Mouse (Mus musculus) kidney, embryonic 14.5 days (tissue): ENCODE measurements around the gene C1rl. TPM values are rescaled to one million over a fixed set of nuclear protein-coding genes. Genes with fewer than 3 reads are reported as not detected.
"Not testable (repeated sequence)": the region's sequence is repeated elsewhere in the genome, so short reads cannot be mapped to it uniquely, and the experiment has no call there.

Experiments
- ATAC-seq: fragments of 200-750 bp; cut with Nextera tagmentation; 2 replicates; pipeline ENCODE4 v1.8.0; 2017; ENCODE audit warnings: moderate number of reproducible peaks, mild to moderate bottlenecking, moderate TSS enrichment, moderate library complexity; ENCODE audit not compliant: low FRiP score, low TSS enrichment
- H3K27ac ChIP-seq: fragments of 300-500 bp; sonication (generic); 2 replicates; pipeline ENCODE4 v1.5.1; 2014; ENCODE audit warnings: low read depth, mild to moderate bottlenecking, low read length, moderate library complexity, mixed read lengths
- H3K27me3 ChIP-seq: fragments of 300-500 bp; sonication (generic); 2 replicates; pipeline ENCODE4 v1.6.1; 2014; ENCODE audit warnings: mild to moderate bottlenecking, low read length; ENCODE audit not compliant: control insufficient read depth, insufficient read depth
- H3K36me3 ChIP-seq: fragments of 300-500 bp; sonication (generic); 2 replicates; pipeline ENCODE4 v1.6.1; 2014; ENCODE audit warnings: low read length, mixed read lengths; ENCODE audit not compliant: control insufficient read depth, insufficient read depth
- H3K4me1 ChIP-seq: fragments of 300-500 bp; sonication (generic); 2 replicates; pipeline ENCODE4 v1.6.1; 2014; ENCODE audit warnings: low read length, mixed read lengths; ENCODE audit not compliant: control insufficient read depth, insufficient read depth
- H3K4me2 ChIP-seq: fragments of 300-500 bp; sonication (generic); replicated peaks from 2 replicates; pipeline ENCODE4 v1.6.1; 2014; ENCODE audit warnings: low read depth, mild to moderate bottlenecking, low read length
- H3K4me3 ChIP-seq: fragments of 300-500 bp; sonication (generic); 2 replicates; pipeline ENCODE4 v1.5.1; 2014; ENCODE audit warnings: mild to moderate bottlenecking, low read length
- H3K9ac ChIP-seq: fragments of 300-500 bp; sonication (generic); 2 replicates; pipeline ENCODE4 v1.6.1; 2014; ENCODE audit warnings: low read depth, mild to moderate bottlenecking, low read length, moderate library complexity
- H3K9me3 ChIP-seq: fragments of 300-500 bp; sonication (generic); 2 replicates; pipeline ENCODE4 v1.6.1; 2016; ENCODE audit warnings: low read length; ENCODE audit not compliant: control insufficient read depth
- WGBS: fragments of 180-500 bp; shearing (Covaris S2); extraction: QIAGEN DNeasy Blood & Tissue Kit; methylation state at CpG from one replicate; pipeline ENCODE4 v1.1.7; 2014; 5-methylcytosine and 5-hydroxymethylcytosine counted together
- polyA plus RNA-seq: library from polyadenylated mRNA; unstranded; fragments of >200 nt; fragmentation: Nextera tagmentation; extraction: Ambion mirVana; gene quantifications from 2 replicates; pipeline ENCODE4 v1.2.1, GENCODE M21; 2014

Gene C1rl
- polyA plus RNA-seq, 1 experiment from 2014 or later, result 1.1 TPM

DNA sequence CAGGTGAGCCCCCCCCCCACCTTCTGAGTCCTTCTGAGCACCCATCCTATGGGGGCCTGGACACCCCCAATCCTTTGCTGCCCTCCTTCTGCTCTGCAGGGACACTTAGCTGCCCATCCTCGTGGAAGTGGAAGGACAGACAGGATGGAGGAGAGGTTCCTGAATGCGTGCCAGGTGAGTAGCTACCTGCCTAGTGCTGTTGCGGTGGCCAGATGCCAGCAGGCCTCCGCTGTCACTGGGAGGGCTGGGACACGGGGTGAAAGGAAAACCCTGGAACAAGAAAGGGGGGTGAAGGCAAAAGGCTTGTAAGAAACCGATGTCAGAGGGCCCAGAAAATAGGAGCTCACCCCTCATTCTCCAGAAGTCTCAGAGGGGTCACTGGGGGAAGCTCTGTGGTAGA, 14.1 kb downstream of the C1rl start:
- H3K27me3 ChIP-seq, result no peaks in the 10 kb centered on the region
- WGBS, result 86% methylated on average over 6 of the region's 6 CpGs

DNA sequence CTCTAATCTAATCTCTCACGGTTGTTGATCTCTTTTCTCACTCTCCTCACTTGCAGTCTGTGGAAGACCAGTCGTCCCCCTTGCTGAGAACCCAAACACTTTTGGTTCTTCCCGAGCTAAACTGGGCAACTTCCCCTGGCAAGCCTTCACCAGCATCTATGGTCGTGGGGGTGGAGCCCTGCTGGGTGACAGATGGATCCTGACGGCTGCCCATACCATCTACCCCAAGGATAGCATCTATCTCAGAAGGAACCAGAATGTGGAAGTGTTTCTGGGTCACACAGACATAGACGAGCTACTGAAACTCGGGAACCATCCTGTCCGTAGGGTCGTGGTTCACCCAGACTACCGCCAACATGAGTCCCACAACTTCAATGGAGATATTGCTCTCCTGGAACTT, 15.4 kb downstream of the C1rl start:
- H3K9ac ChIP-seq, result no peak overlapping the region
- no peaks in the 10 kb centered on the region for H3K27me3 ChIP-seq
- no peak overlapping the region for H3K27ac ChIP-seq
- WGBS, result 85% methylated on average over 10 of the region's 10 CpGs
- no peak for ATAC-seq
- no peak overlapping the region for H3K4me2 ChIP-seq
- H3K36me3 ChIP-seq, result no peaks in the 10 kb centered on the region
- H3K4me1 ChIP-seq, result no peaks in the 10 kb centered on the region
- no peaks in the 10 kb centered on the region for H3K9me3 ChIP-seq
- H3K4me3 ChIP-seq, result no peak overlapping the region

More for the DNA sequence above, 14.1 kb downstream of the C1rl start:
- Histone ChIP-seq H3K9me3 (no peaks in the 10 kb centered on the region), H3K36me3 (no peaks in the 10 kb centered on the region), H3K27ac (no peak overlapping the region), H3K4me1 (no peaks in the 10 kb centered on the region), H3K4me3 (no peak overlapping the region), H3K9ac (no peak overlapping the region), H3K4me2 (no peak overlapping the region)
- no peak for ATAC-seq

DNA sequence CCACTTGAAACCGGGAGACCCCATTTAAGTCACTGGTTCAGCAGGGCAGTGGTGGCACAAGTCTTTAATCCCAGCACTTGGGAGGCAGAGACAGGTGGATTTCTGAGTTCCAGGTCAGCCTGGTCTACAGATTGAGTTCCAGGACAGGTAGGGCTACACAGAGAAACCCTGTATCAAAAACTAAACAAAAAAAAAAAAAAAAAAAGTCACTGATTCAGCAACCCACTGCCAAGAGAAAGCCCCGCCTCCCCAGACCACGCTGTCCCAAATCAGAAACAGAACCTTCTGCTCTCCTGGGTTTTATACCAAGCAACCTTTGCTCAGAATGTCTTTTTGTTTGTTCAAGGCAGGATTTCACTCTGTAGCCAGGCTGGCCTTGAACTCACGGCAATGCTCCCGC, 16.3 kb downstream of the C1rl start:
- H3K4me1 ChIP-seq, H3K36me3 ChIP-seq, ATAC-seq, H3K27ac ChIP-seq, H3K4me3 ChIP-seq, H3K27me3 ChIP-seq, H3K4me2 ChIP-seq, H3K9ac ChIP-seq, H3K9me3 ChIP-seq: not testable (repeated sequence)
- WGBS, result 87% methylated on average over 5 of the region's 5 CpGs

DNA sequence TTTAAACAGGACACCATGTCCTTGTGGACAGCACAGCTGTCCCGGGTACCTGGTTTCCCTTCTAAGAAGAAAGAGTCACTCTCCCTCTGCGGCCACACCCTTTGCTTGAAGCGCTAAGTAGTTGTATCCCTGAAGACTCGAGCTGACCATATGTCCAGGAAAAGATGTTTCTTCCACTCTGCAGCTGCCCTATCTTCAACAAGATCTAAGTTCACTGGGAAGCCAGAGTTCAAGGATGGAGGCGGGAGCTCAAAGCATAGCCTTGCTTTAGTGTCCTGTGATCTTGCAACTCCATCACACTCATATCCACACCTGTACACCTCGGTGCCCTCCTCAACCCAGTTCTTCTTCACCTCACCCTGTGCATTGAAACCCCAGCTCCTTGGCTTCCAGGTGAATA, 19.0 kb downstream of the C1rl start:
- Histone ChIP-seq H3K4me2 (no peak overlapping the region), H3K36me3 (no peaks in the 10 kb centered on the region), H3K27ac (no peak overlapping the region), H3K9ac (no peak overlapping the region), H3K4me1 (no peaks in the 10 kb centered on the region), H3K27me3 (no peaks in the 10 kb centered on the region), H3K9me3 (no peaks in the 10 kb centered on the region), H3K4me3 (no peak overlapping the region)
- ATAC-seq, result no peak
- WGBS, result 57% methylated on average over 6 of the region's 6 CpGs

DNA sequence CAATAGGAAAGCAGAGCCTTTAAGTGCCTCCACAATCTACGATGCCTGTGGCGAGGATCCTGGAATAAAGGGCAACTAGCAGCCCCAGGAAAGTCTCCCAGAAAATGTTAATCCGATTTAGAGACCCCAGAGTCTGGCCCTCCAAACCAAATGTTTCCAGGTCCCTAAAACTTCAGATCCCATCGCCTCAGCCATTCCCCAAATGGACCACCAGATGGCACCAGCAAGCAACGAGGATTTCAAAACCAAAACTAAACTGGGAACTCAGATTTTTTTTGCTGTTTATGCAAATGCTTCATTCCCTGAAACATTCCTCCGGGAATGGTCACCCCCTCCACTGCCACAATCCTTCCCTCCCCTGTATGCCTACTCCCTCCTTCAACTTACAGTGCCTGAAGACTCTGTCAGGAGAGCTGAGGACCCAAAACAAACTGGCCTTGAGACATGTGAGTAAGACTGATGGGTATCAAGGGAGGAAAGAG, 19.5 kb downstream of the C1rl start, which contains the start of gene C1ra:
Gene C1ra (plus strand): TSS at position 51 of the 482 bp plus-strand sequence.
- Histone ChIP-seq H3K27me3 (no peaks in the 10 kb centered on the region), H3K4me2 (peak within 1 kb of the TSS; percentile 40), H3K36me3 (no peaks in the 10 kb centered on the region), H3K9ac (no peak within 1 kb of the TSS), H3K4me1 (no peaks in the 10 kb centered on the region), H3K9me3 (no peaks in the 10 kb centered on the region), H3K27ac (no peak within 1 kb of the TSS), H3K4me3 (peak within 1 kb of the TSS; percentile 9; the same call in 1 of the 2 replicates)
- WGBS, result 7% methylated on average over 6 of the region's 6 CpGs
- peak; percentile 37; the same call in 1 of the 2 replicates for ATAC-seq

DNA sequence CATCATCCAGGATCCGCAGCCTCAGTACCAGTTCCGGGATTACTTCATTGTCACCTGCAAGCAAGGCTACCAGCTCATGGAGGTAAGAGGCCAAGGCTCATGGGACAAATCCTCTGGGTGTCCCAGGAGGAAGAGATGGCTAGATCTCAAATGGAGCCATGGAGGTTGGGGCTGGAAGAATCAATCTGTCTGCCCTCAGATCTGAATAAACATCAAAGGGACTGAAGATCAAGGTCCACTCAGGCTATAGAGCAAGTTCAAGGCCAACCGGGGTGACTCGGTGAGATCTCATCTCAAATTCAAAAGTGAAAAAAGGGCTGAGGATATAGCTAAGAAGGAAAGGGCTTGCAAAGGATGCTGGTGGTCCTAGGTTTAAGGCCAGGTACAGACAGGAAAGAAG, 24.8 kb downstream of the C1rl start:
- H3K9ac ChIP-seq, H3K4me1 ChIP-seq, H3K27ac ChIP-seq, H3K36me3 ChIP-seq, H3K4me2 ChIP-seq, ATAC-seq, H3K4me3 ChIP-seq, H3K9me3 ChIP-seq, H3K27me3 ChIP-seq: not testable (repeated sequence)
- 90% methylated on average over 4 of the region's 4 CpGs for WGBS

DNA sequence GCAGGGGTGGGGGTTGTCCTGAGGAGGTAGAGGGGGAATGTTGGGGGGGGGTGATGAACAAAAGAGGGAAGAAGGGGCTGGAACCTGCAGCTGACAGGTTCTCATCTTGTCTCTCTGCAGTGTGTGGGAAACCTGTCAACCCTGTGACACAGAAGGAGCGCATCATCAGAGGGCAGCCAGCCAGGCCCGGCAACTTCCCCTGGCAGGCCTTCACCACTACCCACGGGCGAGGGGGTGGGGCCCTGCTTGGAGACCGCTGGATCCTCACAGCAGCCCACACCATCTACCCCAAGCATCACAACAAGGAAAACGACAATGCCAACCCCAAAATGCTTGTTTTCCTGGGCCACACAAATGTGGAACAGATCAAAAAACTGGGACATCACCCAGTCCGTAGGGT, 29.2 kb downstream of the C1rl start:
- not testable (repeated sequence) for H3K9ac ChIP-seq, H3K4me3 ChIP-seq, H3K9me3 ChIP-seq, H3K27ac ChIP-seq, H3K27me3 ChIP-seq, ATAC-seq, H3K4me1 ChIP-seq, H3K36me3 ChIP-seq, H3K4me2 ChIP-seq
- 81% methylated on average over 7 of the region's 7 CpGs for WGBS

DNA sequence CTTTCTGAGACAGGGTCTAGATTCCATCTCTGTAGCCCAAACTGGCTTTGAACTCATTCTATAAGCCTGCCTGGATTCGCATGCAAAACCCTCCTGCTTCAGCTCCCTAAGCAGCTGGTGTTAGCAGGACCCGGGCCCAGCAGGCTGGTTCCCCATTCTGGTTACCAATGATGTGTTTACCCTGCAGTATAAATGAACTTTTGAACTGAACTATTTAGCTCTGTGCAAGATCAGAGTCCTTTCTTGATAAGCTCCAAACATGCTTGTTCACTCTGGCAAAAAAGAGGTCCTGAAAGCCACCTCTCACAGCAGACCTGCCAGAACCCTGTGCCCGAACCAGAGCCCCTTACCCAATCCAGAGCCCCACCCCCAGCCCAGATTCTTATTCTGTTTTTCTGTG, 35.0 kb downstream of the C1rl start:
- no peaks in the 10 kb centered on the region for H3K9me3 ChIP-seq
- H3K9ac ChIP-seq, result no peak overlapping the region
- H3K4me3 ChIP-seq, result no peak overlapping the region
- no peaks in the 10 kb centered on the region for H3K36me3 ChIP-seq
- 84% methylated on average over 3 of the region's 3 CpGs for WGBS
- no peaks in the 10 kb centered on the region for H3K4me1 ChIP-seq
- H3K27ac ChIP-seq, result no peak overlapping the region
- no peaks in the 10 kb centered on the region for H3K27me3 ChIP-seq
- ATAC-seq, result no peak
- H3K4me2 ChIP-seq, result no peak overlapping the region

DNA sequence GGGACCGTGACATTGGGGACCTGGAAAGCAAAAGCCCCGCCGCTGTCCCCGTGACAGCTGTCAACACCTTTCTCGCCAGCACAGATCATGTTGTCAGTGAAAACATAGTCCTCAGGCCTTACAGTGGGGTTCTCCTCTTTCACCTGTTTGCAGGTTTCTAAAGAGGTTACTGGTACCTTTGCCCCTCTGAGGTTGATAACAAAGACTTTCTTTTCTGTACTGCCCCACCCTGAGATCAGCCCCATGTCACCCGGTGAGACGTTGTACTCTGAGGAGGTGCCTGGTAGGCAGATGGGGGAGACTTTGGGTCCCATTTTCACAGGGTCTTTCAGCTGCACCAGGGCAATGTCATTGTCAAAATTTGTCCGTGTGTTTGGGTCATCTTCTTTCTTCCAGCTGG, 38.2 kb downstream of the C1rl start:
- 86% methylated on average over 8 of the region's 8 CpGs for WGBS
- Histone ChIP-seq H3K27ac (no peak overlapping the region), H3K9ac (no peak overlapping the region), H3K36me3 (no peaks in the 10 kb centered on the region), H3K4me1 (no peaks in the 10 kb centered on the region), H3K27me3 (no peaks in the 10 kb centered on the region), H3K4me3 (no peak overlapping the region), H3K9me3 (no peaks in the 10 kb centered on the region), H3K4me2 (no peak overlapping the region)
- ATAC-seq, result no peak
